In genomic region chr6:128085488-128086066, GRCm38 (mm10) we compare ENCODE assay signal across 14 mouse cellular contexts. TPM values are rescaled to one million over a fixed set of nuclear protein-coding genes. Genes with fewer than 3 reads are reported as not detected.
A peak's percentile ranks its signal among the peaks of the same experiment; 100 is the strongest.
DNase-seq lines count a peak whose midpoint lies in the region; ATAC-seq lines count a peak whose summit lies in the region.
"Had no signal": no experiment of that assay in that cellular context is flagged by ENCODE, and none has a peak within 500 bp of the region (broad histone marks: within the 10 kb centered on the region; RNA-seq: fewer than 3 reads in every experiment).

No protein-coding gene starts in this region.

- peak; percentile 3 for DNase-seq in kidney, postnatal 10 days
- DNase-seq in kidney, adult 11 months: no peak
- no peak for DNase-seq in limb, embryonic 10.5 days (ENCODE audit: low spot score)
- DNase-seq in lung, postnatal 4 days: no peak
- no peak for DNase-seq in adrenal gland, adult 2 months
- DNase-seq: layer of hippocampus, adult 9-11 months; thymus, adult 2 months had no signal

- no peak overlapping the region for H3K4me3 ChIP-seq in embryonic facial prominence, embryonic 15.5 days (replicated peaks)
- no peak overlapping the region for H3K4me3 ChIP-seq in limb, embryonic 10.5 days
- no peak overlapping the region for H3K4me3 ChIP-seq in neural tube, embryonic 14.5 days (ENCODE audit: low read depth, low read length)
- H3K4me3 ChIP-seq: erythroblast, embryonic 14.5 days had no signal

- H3K4me2 ChIP-seq in embryonic facial prominence, embryonic 15.5 days (replicated peaks): no peak overlapping the region
- H3K4me2 ChIP-seq in neural tube, embryonic 14.5 days (ENCODE audit: low read depth, low read length): no peak overlapping the region

- no peaks in the 10 kb centered on the region for H3K9me3 ChIP-seq in embryonic facial prominence, embryonic 15.5 days (replicated peaks)
- H3K9me3 ChIP-seq in limb, embryonic 10.5 days (replicated peaks): no peaks in the 10 kb centered on the region
- no peaks in the 10 kb centered on the region for H3K9me3 ChIP-seq in neural tube, embryonic 14.5 days (ENCODE audit: control insufficient read depth, low read length)

- H3K36me3 ChIP-seq in embryonic facial prominence, embryonic 15.5 days: peaks cover 19% of the 10 kb centered on the region; the same call in 1 of the 2 replicates
- H3K36me3 ChIP-seq in limb, embryonic 10.5 days: peaks cover 9% of the 10 kb centered on the region
- no peaks in the 10 kb centered on the region for H3K36me3 ChIP-seq in neural tube, embryonic 14.5 days (ENCODE audit: control insufficient read depth, insufficient read depth, low read length)

- H3K4me1 ChIP-seq in embryonic facial prominence, embryonic 15.5 days: peaks cover 52% of the 10 kb centered on the region
- peaks cover 77% of the 10 kb centered on the region for H3K4me1 ChIP-seq in limb, embryonic 10.5 days
- H3K4me1 ChIP-seq in neural tube, embryonic 14.5 days (ENCODE audit: control insufficient read depth, insufficient read depth, low read length): no peaks in the 10 kb centered on the region

- peak overlapping the region; percentile 30; the same call in 1 of the 2 replicates for H3K27ac ChIP-seq in embryonic facial prominence, embryonic 15.5 days (replicated peaks)
- H3K27ac ChIP-seq in limb, embryonic 10.5 days: peak overlapping the region; percentile 89
- H3K27ac ChIP-seq in neural tube, embryonic 14.5 days (ENCODE audit: low read depth, low read length): peak overlapping the region; percentile 4; the same call in 1 of the 2 replicates
- H3K27ac ChIP-seq: kidney, postnatal 0 days; liver, embryonic 14.5 days had no signal

- no peak overlapping the region for H3K9ac ChIP-seq in embryonic facial prominence, embryonic 15.5 days
- no peak overlapping the region for H3K9ac ChIP-seq in neural tube, embryonic 14.5 days (replicated peaks; ENCODE audit: low read depth, low read length)
- H3K9ac ChIP-seq: liver, embryonic 14.5 days had no signal

- H3K27me3 ChIP-seq in embryonic facial prominence, embryonic 15.5 days: no peaks in the 10 kb centered on the region
- H3K27me3 ChIP-seq in limb, embryonic 10.5 days (ENCODE audit: low read depth, poor library complexity, severe bottlenecking): no peaks in the 10 kb centered on the region
- H3K27me3 ChIP-seq in neural tube, embryonic 14.5 days (ENCODE audit: control insufficient read depth, insufficient read depth, low read length): no peaks in the 10 kb centered on the region

- 43% methylated on average over 9 of the region's 9 CpGs for WGBS in embryonic facial prominence, embryonic 15.5 days
- 63% methylated on average over 9 of the region's 9 CpGs for WGBS in limb, embryonic 10.5 days
- 51% methylated on average over 9 of the region's 9 CpGs for WGBS in neural tube, embryonic 14.5 days

- no peak for ATAC-seq in embryonic facial prominence, embryonic 15.5 days (ENCODE audit: insufficient number of reproducible peaks, low FRiP score, low TSS enrichment, low read depth)
- peak; percentile 45; the same call in 1 of the 2 replicates for ATAC-seq in neural tube, embryonic 14.5 days (ENCODE audit: low read depth)
- ATAC-seq: CD4-positive, CD25-positive, alpha-beta regulatory T cell, adult 4 months; inflammation-experienced regulatory T-cells, adult 6 months had no signal

RNA-seq across cellular contexts. Expression of gene Tspan9, which starts 57.8 kb away (rescaled TPM):
- polyA plus RNA-seq in embryonic facial prominence, embryonic 15.5 days (2015; fragmentation: Nextera tagmentation; extraction: Ambion mirVana): 156 and 177 TPM in 2 replicates
- polyA plus RNA-seq in limb, embryonic 10.5 days (2016; fragmentation: Nextera tagmentation; extraction: Ambion mirVana): 61.2 and 78.5 TPM in 2 replicates
- 32.1 and 42.6 TPM in 2 replicates for polyA plus RNA-seq in neural tube, embryonic 14.5 days (2014; fragmentation: Nextera tagmentation; extraction: Ambion mirVana)
- total RNA-seq in adrenal gland, adult 2 months (2021): 10 to 100 TPM; 47.8 to 66.5 TPM
- polyA plus RNA-seq in adrenal gland, adult 2 months (2012; rRNA removed): 38.7 and 44.7 TPM in 2 replicates

Comparison
In these comparisons a context has a peak if more than half of its experiments do, and no peak if none do; other contexts are left out.
1. H3K27ac ChIP-seq: peak in every context shown above with its lines; median percentile 89 in limb, embryonic 10.5 days; 30 in embryonic facial prominence, embryonic 15.5 days; 4 in neural tube, embryonic 14.5 days.